Mouse (Mus musculus): ENCODE results near the gene Ssh2.

DNA sequence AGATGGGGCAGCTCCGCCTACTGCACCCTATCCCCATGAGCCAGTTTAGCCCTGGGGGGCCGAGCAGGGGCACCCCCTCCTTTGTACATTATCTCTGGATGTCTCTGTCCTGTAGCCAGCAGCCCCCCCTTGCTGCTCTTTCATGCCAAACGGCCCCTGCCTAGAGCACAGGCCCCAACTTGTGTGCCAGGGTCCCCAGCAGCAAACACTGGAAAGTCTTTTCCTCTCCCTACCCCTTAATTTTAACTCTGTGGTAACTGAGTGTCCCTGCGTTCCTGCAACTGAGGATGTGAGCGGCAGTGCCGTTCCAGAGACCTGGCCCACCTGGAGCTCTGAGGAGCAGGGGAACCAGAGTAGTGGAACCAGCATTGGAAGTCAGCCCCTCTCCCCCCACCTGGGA, 290.9 kb downstream of the Ssh2 start:
- TF ChIP-seq POLR2A (IDR thresholded peaks at IDR 0.05; ENCODE audit: insufficient read depth, low read length) (no peak), CTCF (IDR thresholded peaks at IDR 0.05; ENCODE audit: low read depth, low read length) (no peak), EP300 (IDR thresholded peaks at IDR 0.05; ENCODE audit: insufficient read depth, low read depth, low read length) (no peak)
